Mouse (Mus musculus): ENCODE measurements around the gene Grid1. TPM values are rescaled to one million over a fixed set of nuclear protein-coding genes. Genes with fewer than 3 reads are reported as not detected.

Grid1 gene
- polyA plus RNA-seq, 1 experiment from 2014 or later, result 0.23 TPM

- H3K36me3 ChIP-seq, result no peaks in the 10 kb centered on the region
- no peak overlapping the region for H3K9ac ChIP-seq
- no peak overlapping the region for H3K4me3 ChIP-seq
- no peak overlapping the region for H3K4me2 ChIP-seq
- no peaks in the 10 kb centered on the region for H3K9me3 ChIP-seq (replicated peaks)
- no peaks in the 10 kb centered on the region for H3K4me1 ChIP-seq
- no peaks in the 10 kb centered on the region for H3K27me3 ChIP-seq (replicated peaks)
- no peak overlapping the region for H3K27ac ChIP-seq
- no peak for ATAC-seq
- WGBS (ENCODE audit: insufficient replicate concordance), result 68% methylated on average over 6 of the region's 6 CpGs
These were observed 755.4 kb downstream of the Grid1 start for GRCm38 (mm10) chr14:35575285-35575684.

GRCm38 (mm10) chr14:35625749-35626148 is 805.8 kb downstream of the Grid1 start:
- Histone ChIP-seq H3K36me3 (no peaks in the 10 kb centered on the region), H3K9ac (no peak overlapping the region), H3K27me3 (replicated peaks) (no peaks in the 10 kb centered on the region), H3K4me2 (no peak overlapping the region), H3K9me3 (replicated peaks) (0 out of 2 replicates have a peak, but pooled peaks cover 4% of the 10 kb centered on the region), H3K27ac (no peak overlapping the region), H3K4me1 (no peaks in the 10 kb centered on the region), H3K4me3 (no peak overlapping the region)
- 72% methylated on average over 5 of the region's 5 CpGs for WGBS (ENCODE audit: insufficient replicate concordance)
- no peak for ATAC-seq

MicroRNA genes within 50 kb of the gene (microRNA counts, 519-probe panel; counts per million panel counts)
- microRNA mmu-miR-346, result 582 counts per million, percentile 70 among the panel's probes with 10 or more counts

Small RNA genes within 50 kb of the gene (microRNA-seq; reads per million reads assigned to microRNA genes)
- 62.2 reads per million, percentile 44 among the genes with 10 or more reads in this experiment for gene Mir346

Other genes with a start within 250 kb of the Grid1 start
- 0.17 and 0.20 TPM in 2 replicates for gene Ldb3, start 231.4 kb upstream of the Grid1 start, polyA plus RNA-seq (2016; fragmentation: Nextera tagmentation; extraction: Ambion mirVana)
- not detected in 2 replicates for gene Opn4, start 220.0 kb upstream of the Grid1 start, polyA plus RNA-seq (2016; fragmentation: Nextera tagmentation; extraction: Ambion mirVana)
- gene Wapl, start 146.2 kb upstream of the Grid1 start, polyA plus RNA-seq (2016; fragmentation: Nextera tagmentation; extraction: Ambion mirVana), result 43.8 and 46.4 TPM in 2 replicates

Measured in liver, embryonic 12.5 days (tissue).